Mouse (Mus musculus): ENCODE measurements around the gene Adgrl2. TPM values are rescaled to one million over a fixed set of nuclear protein-coding genes. Genes with fewer than 3 reads are reported as not detected.

Adgrl2 gene
- polyA plus RNA-seq, 1 experiment from 2014 or later: 114 TPM

DNA sequence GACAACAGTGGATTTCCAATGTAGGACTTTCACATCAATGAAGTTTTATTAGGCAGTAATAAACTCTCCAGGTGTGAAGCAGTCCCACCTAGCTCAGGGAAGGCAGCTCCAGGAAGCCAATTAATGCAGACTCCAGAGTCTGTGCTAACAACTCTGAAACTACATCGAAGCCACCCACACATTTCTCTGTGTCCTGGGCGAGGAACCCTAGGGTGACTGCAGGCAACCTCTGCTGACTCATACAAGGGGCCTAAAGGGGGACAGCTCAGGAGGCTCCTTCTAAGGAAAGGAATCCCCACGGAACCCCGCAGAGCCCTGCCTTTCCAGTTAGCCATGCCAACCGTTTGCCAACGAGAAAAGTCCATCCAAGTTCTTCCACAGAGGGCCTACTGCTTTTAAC is 90.5 kb downstream of the Adgrl2 start:
- H3K27me3 ChIP-seq (replicated peaks; ENCODE audit: control insufficient read depth, insufficient read depth, low read length): no peaks in the 10 kb centered on the region
- WGBS: 44% methylated on average over 6 of the region's 6 CpGs
- no peaks in the 10 kb centered on the region for H3K9me3 ChIP-seq (ENCODE audit: control insufficient read depth, low read length)
- no peak overlapping the region for H3K4me2 ChIP-seq (ENCODE audit: low read length)
- no peak overlapping the region for H3K27ac ChIP-seq (ENCODE audit: low read depth, low read length)
- no peak overlapping the region for H3K4me3 ChIP-seq (ENCODE audit: low read length)
- H3K36me3 ChIP-seq (ENCODE audit: control insufficient read depth, insufficient read depth, low read length): no peaks in the 10 kb centered on the region
- H3K4me1 ChIP-seq (ENCODE audit: control insufficient read depth, insufficient read depth, low read depth, low read length): peaks cover 5% of the 10 kb centered on the region
- no peak for ATAC-seq
- H3K9ac ChIP-seq (ENCODE audit: low read depth, low read length): no peak overlapping the region

DNA sequence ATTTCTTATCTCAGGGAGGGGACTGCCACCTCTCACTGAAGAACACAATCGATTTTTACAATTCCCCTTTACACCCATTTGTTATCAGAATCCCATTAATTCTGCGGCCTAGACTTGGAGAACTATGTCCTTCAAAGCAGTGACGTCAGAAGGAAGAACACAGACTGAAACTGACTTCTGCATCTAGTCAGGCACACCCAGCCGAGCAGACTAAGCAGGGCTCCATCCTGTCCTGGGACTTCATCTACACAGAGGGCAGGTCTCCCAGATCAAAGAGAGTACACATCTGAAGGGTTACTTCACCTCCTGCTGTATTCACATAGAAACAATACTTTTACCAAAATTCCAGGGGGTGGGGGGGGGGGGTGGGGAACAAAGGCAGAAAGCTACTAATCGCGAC is 90.9 kb downstream of the Adgrl2 start:
- H3K9me3 ChIP-seq (ENCODE audit: control insufficient read depth, low read length): no peaks in the 10 kb centered on the region

DNA sequence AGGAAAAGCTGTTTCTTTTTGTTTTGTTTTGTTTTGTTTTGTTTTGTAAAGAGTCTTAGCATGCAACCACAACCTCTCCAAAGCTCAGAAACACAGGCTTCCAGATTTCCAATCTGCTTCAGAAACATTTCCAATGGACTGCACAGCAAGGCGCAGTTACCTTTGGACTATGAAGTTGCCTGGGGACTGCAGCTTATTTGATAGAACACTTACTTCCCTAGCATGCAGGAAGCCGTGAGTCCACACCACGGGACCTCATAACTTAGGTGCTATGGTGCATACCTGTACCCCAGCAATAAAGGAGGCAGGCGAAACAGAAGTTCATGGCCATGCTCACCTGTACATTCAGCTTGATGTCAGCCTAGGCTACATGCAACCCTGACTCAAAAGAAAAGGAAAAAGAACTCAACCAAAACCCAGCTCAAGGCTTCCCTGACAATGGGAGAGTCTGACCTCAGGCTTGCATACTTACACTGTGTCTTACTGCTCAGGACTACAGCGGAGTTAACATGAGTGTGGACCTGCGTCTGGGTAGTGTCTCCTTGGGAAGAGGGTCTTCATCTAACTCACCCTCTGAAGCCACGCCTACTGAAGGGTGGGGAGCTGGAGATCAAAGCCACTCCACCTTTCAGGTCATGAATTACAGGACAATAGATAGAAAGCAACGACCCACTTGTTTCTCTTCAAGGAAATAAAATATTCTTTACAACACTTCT is 91.7 kb downstream of the Adgrl2 start:
- no peaks in the 10 kb centered on the region for H3K9me3 ChIP-seq (ENCODE audit: control insufficient read depth, low read length)
- peaks cover 5% of the 10 kb centered on the region for H3K4me1 ChIP-seq (ENCODE audit: control insufficient read depth, insufficient read depth, low read depth, low read length)
- no peak overlapping the region for H3K4me3 ChIP-seq (ENCODE audit: low read length)
- no peaks in the 10 kb centered on the region for H3K36me3 ChIP-seq (ENCODE audit: control insufficient read depth, insufficient read depth, low read length)
- no peak overlapping the region for H3K9ac ChIP-seq (ENCODE audit: low read depth, low read length)
- no peaks in the 10 kb centered on the region for H3K27me3 ChIP-seq (replicated peaks; ENCODE audit: control insufficient read depth, insufficient read depth, low read length)
- no peak overlapping the region for H3K4me2 ChIP-seq (ENCODE audit: low read length)
- 78% methylated on average over 8 of the region's 8 CpGs for WGBS
- ATAC-seq: no peak
- no peak overlapping the region for H3K27ac ChIP-seq (ENCODE audit: low read depth, low read length)

More for the DNA sequence above, 90.9 kb downstream of the Adgrl2 start:
- peaks cover 5% of the 10 kb centered on the region for H3K4me1 ChIP-seq (ENCODE audit: control insufficient read depth, insufficient read depth, low read depth, low read length)
- H3K36me3 ChIP-seq (ENCODE audit: control insufficient read depth, insufficient read depth, low read length): no peaks in the 10 kb centered on the region
- no peak for ATAC-seq
- WGBS: 56% methylated on average over 6 of the region's 6 CpGs
- H3K27me3 ChIP-seq (replicated peaks; ENCODE audit: control insufficient read depth, insufficient read depth, low read length): no peaks in the 10 kb centered on the region
- no peak overlapping the region for H3K27ac ChIP-seq (ENCODE audit: low read depth, low read length)
- no peak overlapping the region for H3K9ac ChIP-seq (ENCODE audit: low read depth, low read length)
- H3K4me3 ChIP-seq (ENCODE audit: low read length): no peak overlapping the region
- H3K4me2 ChIP-seq (ENCODE audit: low read length): no peak overlapping the region

DNA sequence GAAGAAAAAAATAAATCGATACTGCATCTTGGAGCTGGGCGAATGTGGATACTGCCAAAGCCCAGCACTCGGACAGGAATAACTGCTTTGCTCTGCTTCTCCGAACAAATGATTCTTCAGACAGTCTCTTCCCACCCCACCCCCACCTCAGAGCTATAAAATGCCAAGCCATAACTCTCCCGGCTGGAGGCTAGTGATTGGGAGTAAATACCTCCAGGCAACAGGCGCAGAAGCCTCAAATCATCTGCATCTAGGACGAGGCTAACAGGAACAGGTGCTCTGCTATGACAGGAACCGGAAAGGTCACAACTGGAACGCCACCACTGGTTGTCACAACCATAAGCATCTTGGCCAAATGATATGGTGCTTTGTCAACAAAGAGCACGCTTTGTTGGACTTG is 94.1 kb downstream of the Adgrl2 start:
- no peak overlapping the region for H3K9ac ChIP-seq (ENCODE audit: low read depth, low read length)
- no peaks in the 10 kb centered on the region for H3K9me3 ChIP-seq (ENCODE audit: control insufficient read depth, low read length)
- WGBS: 52% methylated on average over 10 of the region's 10 CpGs
- no peak overlapping the region for H3K4me3 ChIP-seq (ENCODE audit: low read length)
- H3K36me3 ChIP-seq (ENCODE audit: control insufficient read depth, insufficient read depth, low read length): no peaks in the 10 kb centered on the region
- no peak for ATAC-seq
- H3K27ac ChIP-seq (ENCODE audit: low read depth, low read length): no peak overlapping the region
- H3K27me3 ChIP-seq (replicated peaks; ENCODE audit: control insufficient read depth, insufficient read depth, low read length): no peaks in the 10 kb centered on the region
- no peak overlapping the region for H3K4me2 ChIP-seq (ENCODE audit: low read length)
- H3K4me1 ChIP-seq (ENCODE audit: control insufficient read depth, insufficient read depth, low read depth, low read length): peaks cover 5% of the 10 kb centered on the region

DNA sequence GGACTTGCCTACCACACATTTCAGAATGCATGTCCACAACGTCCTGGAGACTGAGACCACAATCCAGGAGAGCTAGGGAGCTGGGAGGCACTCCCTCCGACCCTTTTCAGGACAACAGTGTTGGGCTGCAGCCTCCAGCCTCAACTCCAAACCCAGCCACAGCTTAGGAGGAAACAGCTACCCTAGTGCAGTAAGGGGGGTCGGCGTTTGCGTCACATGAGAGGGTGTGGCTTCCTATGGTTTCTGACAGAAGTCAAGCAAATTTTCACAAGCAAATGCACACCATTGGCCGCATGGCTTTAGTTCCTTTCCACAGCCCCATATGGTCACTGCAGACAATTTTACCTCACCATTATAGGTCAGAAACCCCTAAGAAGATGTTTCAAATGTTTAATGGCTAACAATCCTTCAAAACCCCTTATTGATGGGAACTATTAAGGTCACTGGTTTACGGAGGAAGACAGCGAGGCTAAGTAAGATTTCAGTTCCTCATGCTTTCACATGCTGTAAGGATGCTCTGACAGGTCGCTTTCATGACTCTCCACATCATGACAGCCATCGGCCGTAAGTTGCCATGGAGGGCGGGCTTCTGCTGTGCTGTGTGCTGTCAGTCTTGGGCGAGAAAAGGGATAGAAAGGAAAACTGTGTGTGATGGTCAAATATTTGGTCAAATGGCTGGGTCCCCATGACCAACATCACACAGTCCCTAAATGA is 94.8 kb downstream of the Adgrl2 start:
- Histone ChIP-seq H3K9ac (ENCODE audit: low read depth, low read length) (no peak overlapping the region), H3K36me3 (ENCODE audit: control insufficient read depth, insufficient read depth, low read length) (no peaks in the 10 kb centered on the region), H3K4me3 (ENCODE audit: low read length) (no peak overlapping the region), H3K4me1 (ENCODE audit: control insufficient read depth, insufficient read depth, low read depth, low read length) (peaks cover 5% of the 10 kb centered on the region), H3K4me2 (ENCODE audit: low read length) (no peak overlapping the region), H3K27ac (ENCODE audit: low read depth, low read length) (no peak overlapping the region), H3K9me3 (ENCODE audit: control insufficient read depth, low read length) (no peaks in the 10 kb centered on the region), H3K27me3 (replicated peaks; ENCODE audit: control insufficient read depth, insufficient read depth, low read length) (no peaks in the 10 kb centered on the region)
- ATAC-seq: no peak
- 79% methylated on average over 13 of the region's 13 CpGs for WGBS

DNA sequence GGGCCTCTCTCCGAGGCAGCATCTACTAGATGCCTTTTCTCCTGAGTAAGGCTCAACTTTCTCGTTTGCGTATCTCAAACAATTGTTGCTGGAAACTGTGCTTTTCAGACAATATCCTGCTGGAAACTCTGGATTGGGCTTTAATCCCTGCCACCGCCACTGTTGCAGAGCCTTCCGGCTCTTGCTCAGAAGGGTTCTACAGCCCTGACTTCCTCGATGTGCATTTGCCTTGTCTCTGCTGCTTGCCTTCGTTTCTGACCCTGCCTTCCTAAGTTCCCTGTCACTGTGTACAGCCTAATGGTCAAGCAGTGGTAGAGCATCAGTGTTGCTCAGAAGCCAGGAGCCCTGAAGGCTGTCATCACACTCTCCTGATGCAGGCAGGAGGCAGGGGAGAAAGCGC is 95.5 kb downstream of the Adgrl2 start:
- no peaks in the 10 kb centered on the region for H3K27me3 ChIP-seq (replicated peaks; ENCODE audit: control insufficient read depth, insufficient read depth, low read length)
- WGBS: 78% methylated on average over 8 of the region's 8 CpGs
- no peak overlapping the region for H3K9ac ChIP-seq (ENCODE audit: low read depth, low read length)
- H3K9me3 ChIP-seq (ENCODE audit: control insufficient read depth, low read length): no peaks in the 10 kb centered on the region
- H3K27ac ChIP-seq (ENCODE audit: low read depth, low read length): no peak overlapping the region
- no peaks in the 10 kb centered on the region for H3K36me3 ChIP-seq (ENCODE audit: control insufficient read depth, insufficient read depth, low read length)
- H3K4me2 ChIP-seq (ENCODE audit: low read length): no peak overlapping the region
- H3K4me1 ChIP-seq (ENCODE audit: control insufficient read depth, insufficient read depth, low read depth, low read length): peaks cover 5% of the 10 kb centered on the region
- no peak for ATAC-seq
- H3K4me3 ChIP-seq (ENCODE audit: low read length): no peak overlapping the region

DNA sequence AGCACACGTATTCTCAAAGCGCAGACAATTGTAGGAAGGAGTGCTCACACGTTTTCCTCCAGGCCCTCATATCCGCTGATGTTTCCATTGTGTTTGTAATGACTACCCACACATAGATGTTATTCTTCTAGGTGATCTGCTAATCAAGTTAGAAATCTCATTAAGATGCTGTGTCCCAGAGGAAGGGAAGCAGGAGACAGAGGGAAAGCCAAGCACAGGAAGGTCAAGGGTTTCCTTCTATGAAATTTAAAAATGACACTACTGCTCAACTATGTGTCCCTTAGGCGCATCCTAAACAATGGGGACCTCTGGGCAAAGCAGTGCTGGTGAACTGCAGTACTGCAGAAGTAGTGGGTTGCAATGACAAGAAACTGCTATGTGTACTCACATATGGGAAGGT is 102.5 kb downstream of the Adgrl2 start:
- no peaks in the 10 kb centered on the region for H3K4me1 ChIP-seq (ENCODE audit: control insufficient read depth, insufficient read depth, low read depth, low read length)
- H3K4me3 ChIP-seq (ENCODE audit: low read length): no peak overlapping the region
- WGBS: 84% methylated on average over 5 of the region's 5 CpGs
- no peak for ATAC-seq
- H3K27ac ChIP-seq (ENCODE audit: low read depth, low read length): no peak overlapping the region
- no peaks in the 10 kb centered on the region for H3K9me3 ChIP-seq (ENCODE audit: control insufficient read depth, low read length)
- no peak overlapping the region for H3K4me2 ChIP-seq (ENCODE audit: low read length)
- H3K9ac ChIP-seq (ENCODE audit: low read depth, low read length): no peak overlapping the region
- no peaks in the 10 kb centered on the region for H3K27me3 ChIP-seq (replicated peaks; ENCODE audit: control insufficient read depth, insufficient read depth, low read length)
- H3K36me3 ChIP-seq (ENCODE audit: control insufficient read depth, insufficient read depth, low read length): no peaks in the 10 kb centered on the region

DNA sequence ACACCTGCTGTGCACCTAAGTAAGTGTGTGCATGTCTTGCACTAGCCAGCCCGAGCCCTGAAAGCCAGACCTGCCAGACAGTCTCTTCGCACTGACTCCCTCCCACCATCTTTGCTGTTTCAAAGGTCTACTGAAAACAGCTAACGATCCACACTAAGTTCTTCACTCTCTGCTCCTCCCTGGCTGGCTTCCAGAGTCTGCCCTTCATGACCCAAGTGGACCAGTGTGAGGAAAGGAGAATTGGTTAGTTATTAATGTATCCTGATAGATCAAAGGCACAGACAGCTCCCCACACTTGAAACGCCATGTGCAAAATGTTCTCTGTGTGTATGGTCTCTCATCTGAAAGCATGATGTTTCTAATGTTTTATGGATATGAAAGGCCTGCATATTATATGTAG is 103.4 kb downstream of the Adgrl2 start:
- H3K27me3 ChIP-seq (replicated peaks; ENCODE audit: control insufficient read depth, insufficient read depth, low read length): no peaks in the 10 kb centered on the region
- no peaks in the 10 kb centered on the region for H3K36me3 ChIP-seq (ENCODE audit: control insufficient read depth, insufficient read depth, low read length)
- H3K4me2 ChIP-seq (ENCODE audit: low read length): no peak overlapping the region
- H3K27ac ChIP-seq (ENCODE audit: low read depth, low read length): no peak overlapping the region
- 89% methylated on average over 4 of the region's 4 CpGs for WGBS
- no peaks in the 10 kb centered on the region for H3K4me1 ChIP-seq (ENCODE audit: control insufficient read depth, insufficient read depth, low read depth, low read length)
- no peak overlapping the region for H3K4me3 ChIP-seq (ENCODE audit: low read length)
- ATAC-seq: no peak
- H3K9me3 ChIP-seq (ENCODE audit: control insufficient read depth, low read length): no peaks in the 10 kb centered on the region
- H3K9ac ChIP-seq (ENCODE audit: low read depth, low read length): no peak overlapping the region

DNA sequence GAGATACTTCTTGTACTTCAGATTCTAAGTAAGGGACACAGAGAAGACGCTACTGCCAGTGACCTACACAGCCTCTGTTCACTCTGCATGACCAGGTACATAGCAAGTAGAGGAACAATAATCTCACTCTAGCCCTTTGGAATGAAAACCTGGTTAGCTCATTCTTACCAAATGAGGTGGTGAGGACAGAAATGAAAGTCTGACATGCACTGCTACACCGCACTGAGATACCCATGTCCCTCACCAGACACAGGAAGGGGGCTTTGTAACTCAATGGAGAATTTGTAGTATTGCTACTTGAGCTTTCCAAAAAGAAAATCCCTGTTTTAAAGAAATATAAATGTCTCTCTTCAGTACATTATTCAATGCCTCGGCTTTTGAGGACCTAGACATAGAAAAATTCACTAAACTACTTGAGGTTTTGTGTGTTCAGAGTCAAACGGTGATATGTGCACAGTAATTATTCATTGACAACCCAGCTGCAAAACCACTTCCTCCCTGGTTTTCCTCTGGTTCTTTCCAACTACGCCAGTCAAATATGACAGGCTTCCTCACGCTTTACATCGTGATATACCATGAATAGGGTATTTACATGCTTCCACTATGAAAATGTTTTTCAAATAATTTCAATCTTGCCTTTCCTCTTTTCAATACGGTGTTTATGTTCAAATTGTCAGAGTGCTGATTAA is 104.2 kb downstream of the Adgrl2 start:
- no peak for ATAC-seq
- Histone ChIP-seq H3K4me3 (ENCODE audit: low read length) (no peak overlapping the region), H3K4me1 (ENCODE audit: control insufficient read depth, insufficient read depth, low read depth, low read length) (no peaks in the 10 kb centered on the region), H3K36me3 (ENCODE audit: control insufficient read depth, insufficient read depth, low read length) (no peaks in the 10 kb centered on the region), H3K4me2 (ENCODE audit: low read length) (no peak overlapping the region), H3K9ac (ENCODE audit: low read depth, low read length) (no peak overlapping the region), H3K27me3 (replicated peaks; ENCODE audit: control insufficient read depth, insufficient read depth, low read length) (no peaks in the 10 kb centered on the region), H3K27ac (ENCODE audit: low read depth, low read length) (no peak overlapping the region), H3K9me3 (ENCODE audit: control insufficient read depth, low read length) (no peaks in the 10 kb centered on the region)
- 87% methylated on average over 8 of the region's 8 CpGs for WGBS
